Mouse (Mus musculus): ENCODE results near the gene Orc5.

GRCm38 (mm10) chr5:22548556-22549161 lies 1.6 kb downstream of the Orc5 start:
- TF ChIP-seq CTCF (IDR thresholded peaks at IDR 0.05; ENCODE audit: low read depth), result no peak
- TF ChIP-seq EP300 (IDR thresholded peaks at IDR 0.05; ENCODE audit: low read depth), result no peak
